Mouse (Mus musculus): ENCODE measurements around the gene Mtmr10. TPM values are rescaled to one million over a fixed set of nuclear protein-coding genes. Genes with fewer than 3 reads are reported as not detected.

The Mtmr10 gene
- polyA plus RNA-seq, 1 experiment, result 15.2 TPM

GRCm38 (mm10) chr7:64351087-64351486 is 63.6 kb downstream of the Mtmr10 start:
- Histone ChIP-seq H3K4me3 (ENCODE audit: low read depth, low read length) (no peak overlapping the region), H3K9ac (ENCODE audit: low read depth, poor library complexity, severe bottlenecking) (no peak overlapping the region), H3K27ac (ENCODE audit: insufficient read depth, low read length) (no peak overlapping the region), H3K4me1 (ENCODE audit: control insufficient read depth, insufficient read depth, low read length) (no peaks in the 10 kb centered on the region), H3K27me3 (ENCODE audit: control insufficient read depth, insufficient read depth, low read length, poor library complexity, severe bottlenecking) (no peaks in the 10 kb centered on the region), H3K9me3 (replicated peaks; ENCODE audit: control insufficient read depth, insufficient read depth, low read length, poor library complexity, severe bottlenecking) (no peaks in the 10 kb centered on the region), H3K36me3 (ENCODE audit: control insufficient read depth, insufficient read depth, low read length, poor library complexity, severe bottlenecking) (no peaks in the 10 kb centered on the region; the same call in none of the 2 replicates)
- TF ChIP-seq EP300 (IDR thresholded peaks at IDR 0.05; ENCODE audit: insufficient read depth, low read depth, low read length) (no peak), CTCF (IDR thresholded peaks at IDR 0.05; ENCODE audit: low read depth, low read length) (no peak), POLR2A (IDR thresholded peaks at IDR 0.05; ENCODE audit: insufficient read depth, low read length) (no peak)

DNA sequence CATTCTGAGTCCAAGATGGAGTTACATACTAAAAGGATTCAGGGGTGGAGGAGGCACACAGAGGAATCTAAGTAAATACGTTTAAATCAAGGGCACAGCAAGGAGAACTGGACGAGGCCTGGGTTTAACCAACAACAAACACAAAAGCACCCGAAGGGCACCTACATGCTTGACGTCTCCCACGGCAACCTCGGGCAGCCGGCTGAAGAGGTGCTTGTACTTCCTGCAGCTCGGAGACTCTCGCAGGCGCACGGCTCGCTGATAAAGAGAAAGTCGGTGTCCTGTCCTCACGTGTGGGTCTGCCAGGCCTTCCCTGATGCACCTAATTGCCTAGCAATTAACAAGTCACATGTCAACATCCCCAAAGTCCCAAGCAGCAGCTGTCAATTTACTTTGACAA is 66.8 kb downstream of the Mtmr10 start:
- H3K36me3 ChIP-seq (ENCODE audit: control insufficient read depth, insufficient read depth, low read length, poor library complexity, severe bottlenecking), result no peaks in the 10 kb centered on the region
- TF ChIP-seq POLR2A (IDR thresholded peaks at IDR 0.05; ENCODE audit: insufficient read depth, low read length) (no peak), CTCF (IDR thresholded peaks at IDR 0.05; ENCODE audit: low read depth, low read length) (no peak), EP300 (IDR thresholded peaks at IDR 0.05; ENCODE audit: insufficient read depth, low read depth, low read length) (no peak)

GRCm38 (mm10) chr7:64356661-64357060 is 69.2 kb downstream of the Mtmr10 start:
- H3K36me3 ChIP-seq (ENCODE audit: control insufficient read depth, insufficient read depth, low read length, poor library complexity, severe bottlenecking), result no peaks in the 10 kb centered on the region
- H3K27ac ChIP-seq (ENCODE audit: insufficient read depth, low read length), result no peak overlapping the region
- H3K4me1 ChIP-seq (ENCODE audit: control insufficient read depth, insufficient read depth, low read length), result no peaks in the 10 kb centered on the region
- H3K4me3 ChIP-seq (ENCODE audit: low read depth, low read length), result no peak overlapping the region
- no peaks in the 10 kb centered on the region for H3K27me3 ChIP-seq (ENCODE audit: control insufficient read depth, insufficient read depth, low read length, poor library complexity, severe bottlenecking)
- TF ChIP-seq POLR2A (IDR thresholded peaks at IDR 0.05; ENCODE audit: insufficient read depth, low read length), result no peak
- no peak for TF ChIP-seq CTCF (IDR thresholded peaks at IDR 0.05; ENCODE audit: low read depth, low read length)
- TF ChIP-seq EP300 (IDR thresholded peaks at IDR 0.05; ENCODE audit: insufficient read depth, low read depth, low read length), result no peak
- H3K9ac ChIP-seq (ENCODE audit: low read depth, poor library complexity, severe bottlenecking), result no peak overlapping the region
- H3K9me3 ChIP-seq (replicated peaks; ENCODE audit: control insufficient read depth, insufficient read depth, low read length, poor library complexity, severe bottlenecking), result no peaks in the 10 kb centered on the region

More for the DNA sequence above, 66.8 kb downstream of the Mtmr10 start:
- H3K4me3 ChIP-seq (ENCODE audit: low read depth, low read length), result no peak overlapping the region
- no peaks in the 10 kb centered on the region for H3K9me3 ChIP-seq (replicated peaks; ENCODE audit: control insufficient read depth, insufficient read depth, low read length, poor library complexity, severe bottlenecking)
- H3K4me1 ChIP-seq (ENCODE audit: control insufficient read depth, insufficient read depth, low read length), result no peaks in the 10 kb centered on the region
- no peak overlapping the region for H3K9ac ChIP-seq (ENCODE audit: low read depth, poor library complexity, severe bottlenecking)
- no peak overlapping the region for H3K27ac ChIP-seq (ENCODE audit: insufficient read depth, low read length)
- H3K27me3 ChIP-seq (ENCODE audit: control insufficient read depth, insufficient read depth, low read length, poor library complexity, severe bottlenecking), result no peaks in the 10 kb centered on the region

- Histone ChIP-seq H3K4me3 (ENCODE audit: low read depth, low read length) (no peak overlapping the region), H3K9ac (ENCODE audit: low read depth, poor library complexity, severe bottlenecking) (no peak overlapping the region), H3K27me3 (ENCODE audit: control insufficient read depth, insufficient read depth, low read length, poor library complexity, severe bottlenecking) (no peaks in the 10 kb centered on the region), H3K36me3 (ENCODE audit: control insufficient read depth, insufficient read depth, low read length, poor library complexity, severe bottlenecking) (no peaks in the 10 kb centered on the region), H3K27ac (ENCODE audit: insufficient read depth, low read length) (no peak overlapping the region), H3K4me1 (ENCODE audit: control insufficient read depth, insufficient read depth, low read length) (no peaks in the 10 kb centered on the region), H3K9me3 (replicated peaks; ENCODE audit: control insufficient read depth, insufficient read depth, low read length, poor library complexity, severe bottlenecking) (no peaks in the 10 kb centered on the region)
- no peak for TF ChIP-seq CTCF (IDR thresholded peaks at IDR 0.05; ENCODE audit: low read depth, low read length)
Observed at GRCm38 (mm10) chr7:64357405-64357804, 70.0 kb downstream of the Mtmr10 start.

DNA sequence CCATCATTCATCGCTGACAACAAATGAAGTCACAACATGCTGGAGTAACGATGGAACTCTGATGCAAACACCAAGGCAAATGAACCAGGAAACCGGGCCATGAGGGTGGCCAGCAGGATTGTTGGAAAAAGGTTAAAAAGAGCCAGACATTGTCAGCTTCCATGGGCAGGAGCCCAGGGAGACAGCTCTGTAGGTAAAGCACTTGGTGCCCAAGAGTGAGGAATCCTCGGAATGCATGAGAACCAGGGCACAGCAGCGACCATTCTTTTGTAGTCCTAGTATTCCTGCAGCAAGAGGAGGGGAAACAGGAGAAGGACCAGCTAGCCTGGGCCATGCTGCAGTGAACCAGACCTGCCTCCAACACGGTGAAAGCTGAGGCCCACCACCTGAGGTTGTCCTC is 71.2 kb downstream of the Mtmr10 start:
- Histone ChIP-seq H3K36me3 (ENCODE audit: control insufficient read depth, insufficient read depth, low read length, poor library complexity, severe bottlenecking) (0 out of 2 replicates have a peak, but pooled peaks cover 4% of the 10 kb centered on the region), H3K9ac (ENCODE audit: low read depth, poor library complexity, severe bottlenecking) (no peak overlapping the region), H3K27ac (ENCODE audit: insufficient read depth, low read length) (no peak overlapping the region), H3K4me1 (ENCODE audit: control insufficient read depth, insufficient read depth, low read length) (no peaks in the 10 kb centered on the region), H3K4me3 (ENCODE audit: low read depth, low read length) (no peak overlapping the region), H3K27me3 (ENCODE audit: control insufficient read depth, insufficient read depth, low read length, poor library complexity, severe bottlenecking) (no peaks in the 10 kb centered on the region), H3K9me3 (replicated peaks; ENCODE audit: control insufficient read depth, insufficient read depth, low read length, poor library complexity, severe bottlenecking) (no peaks in the 10 kb centered on the region)
- TF ChIP-seq CTCF (IDR thresholded peaks at IDR 0.05; ENCODE audit: low read depth, low read length) (no peak), POLR2A (IDR thresholded peaks at IDR 0.05; ENCODE audit: insufficient read depth, low read length) (no peak), EP300 (IDR thresholded peaks at IDR 0.05; ENCODE audit: insufficient read depth, low read depth, low read length) (no peak)

DNA sequence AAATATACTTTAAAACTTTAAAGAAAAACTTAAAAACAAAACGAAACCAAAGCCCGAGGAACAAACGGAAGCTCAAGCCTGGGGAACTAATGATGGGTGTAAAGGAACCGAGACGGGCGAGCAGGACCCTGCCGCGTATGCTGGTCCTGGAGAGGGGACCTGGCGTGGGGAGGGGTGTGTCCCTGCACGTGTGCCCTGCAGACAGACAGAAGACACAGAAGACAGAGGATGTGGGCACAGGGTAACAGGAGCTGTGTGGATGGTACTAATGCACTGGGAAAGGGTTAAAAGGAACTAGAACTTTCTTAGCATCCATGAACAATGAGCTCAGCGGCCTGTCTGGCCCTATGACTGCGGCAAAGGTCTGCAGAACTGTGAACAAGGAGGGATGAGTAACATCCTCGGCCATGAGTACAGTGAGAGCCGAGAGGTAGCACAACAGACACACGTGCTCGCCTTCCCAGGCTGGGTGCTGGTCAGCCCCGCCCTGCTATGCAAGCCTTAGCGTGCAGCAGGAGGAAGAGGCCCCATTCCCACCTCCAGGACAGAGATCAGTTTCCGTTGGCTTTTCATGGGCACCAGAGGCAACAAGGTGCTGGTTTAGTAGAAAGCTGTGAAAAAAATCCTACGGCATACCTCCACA is 72.6 kb downstream of the Mtmr10 start:
- Histone ChIP-seq H3K27me3 (ENCODE audit: control insufficient read depth, insufficient read depth, low read length, poor library complexity, severe bottlenecking) (no peaks in the 10 kb centered on the region), H3K27ac (ENCODE audit: insufficient read depth, low read length) (no peak overlapping the region), H3K4me1 (ENCODE audit: control insufficient read depth, insufficient read depth, low read length) (no peaks in the 10 kb centered on the region), H3K36me3 (ENCODE audit: control insufficient read depth, insufficient read depth, low read length, poor library complexity, severe bottlenecking) (0 out of 2 replicates have a peak, but pooled peaks cover 4% of the 10 kb centered on the region), H3K9ac (ENCODE audit: low read depth, poor library complexity, severe bottlenecking) (no peak overlapping the region), H3K4me3 (ENCODE audit: low read depth, low read length) (no peak overlapping the region), H3K9me3 (replicated peaks; ENCODE audit: control insufficient read depth, insufficient read depth, low read length, poor library complexity, severe bottlenecking) (no peaks in the 10 kb centered on the region)
- TF ChIP-seq POLR2A (IDR thresholded peaks at IDR 0.05; ENCODE audit: insufficient read depth, low read length) (no peak), EP300 (IDR thresholded peaks at IDR 0.05; ENCODE audit: insufficient read depth, low read depth, low read length) (no peak), CTCF (IDR thresholded peaks at IDR 0.05; ENCODE audit: low read depth, low read length) (no peak)
